Mouse (Mus musculus): ENCODE results near the gene Fstl4.

DNA sequence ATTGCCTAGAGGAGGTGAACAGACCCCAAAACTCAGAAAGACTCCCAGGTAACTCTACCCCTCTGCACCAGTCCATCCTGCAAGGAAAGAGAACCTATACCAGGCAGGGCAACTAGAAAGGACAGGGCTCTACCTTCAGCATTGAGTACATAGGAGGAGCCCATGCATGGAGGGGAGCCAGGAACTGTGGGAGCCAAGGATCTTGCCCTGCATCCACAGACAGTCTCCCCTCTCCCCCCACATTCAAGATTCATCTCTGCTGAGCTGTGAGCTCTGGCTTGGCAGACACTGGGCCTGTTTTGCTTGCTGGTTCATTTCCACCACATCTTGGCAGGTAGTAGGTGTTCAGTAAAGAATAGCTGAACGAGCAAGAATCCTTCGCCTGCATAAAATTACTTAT, 360.4 kb downstream of the Fstl4 start:
- TF ChIP-seq CTCF (IDR thresholded peaks at IDR 0.05) (no peak), EP300 (IDR thresholded peaks at IDR 0.05; ENCODE audit: insufficient read depth, low read depth, low read length) (no peak), POLR2A (IDR thresholded peaks at IDR 0.05; ENCODE audit: insufficient read depth, low read depth, low read length) (no peak)
